Mouse (Mus musculus) cerebellum, adult 2 months (tissue): Measurements from ENCODE around the gene Zyx. TPM values are rescaled to one million over a fixed set of nuclear protein-coding genes. Genes with fewer than 3 reads are reported as not detected.

Source experiments
- DNase-seq, 2 experiments: peaks; one replicate each; pipeline ENCODE4 v3.0.0; 2021
- H3K27ac ChIP-seq: fragments of 200-500 bp; 2 replicates; pipeline ENCODE4 v1.5.1; 2012; ENCODE audit warnings: low read length, control low read depth, inconsistent platforms; ENCODE audit not compliant: insufficient read depth
- H3K27me3 ChIP-seq: fragments of 200-500 bp; 2 replicates; pipeline ENCODE4 v1.6.1; 2012; ENCODE audit warnings: inconsistent platforms, mild to moderate bottlenecking, low read length, moderate library complexity; ENCODE audit not compliant: control insufficient read depth, insufficient read depth
- H3K4me1 ChIP-seq: fragments of 200-500 bp; 2 replicates; pipeline ENCODE4 v1.6.1; 2011; ENCODE audit warnings: low read length; ENCODE audit not compliant: control insufficient read depth, insufficient read depth
- H3K4me3 ChIP-seq: fragments of 200-500 bp; replicated peaks from 2 replicates; pipeline ENCODE3; 2011; ENCODE audit warnings: mild to moderate bottlenecking, low read depth, low read length, control low read depth; ENCODE audit not compliant: insufficient read depth
- CTCF ChIP-seq: fragments of 200-500 bp; IDR thresholded peaks from 2 replicates; pipeline ENCODE4 v1.5.1; 2011; ENCODE audit warnings: low read depth, mild to moderate bottlenecking, control low read depth, low read length, moderate library complexity, borderline replicate concordance; ENCODE audit not compliant: insufficient read depth
- POLR2A ChIP-seq: fragments of 200-500 bp; IDR thresholded peaks from 2 replicates; pipeline ENCODE4 v1.6.1; 2011; ENCODE audit warnings: low read length, control low read depth, borderline replicate concordance; ENCODE audit not compliant: insufficient read depth
- WGBS: fragments of 180-500 bp; shearing (Covaris S2); methylation state at CpG from one replicate; pipeline ENCODE4 v1.1.7; 2018; 5-methylcytosine and 5-hydroxymethylcytosine counted together
- polyA plus RNA-seq: library from polyadenylated mRNA; depleted of rRNA; stranded (reverse); fragments of >200 nt; gene quantifications from 2 replicates; pipeline ENCODE4 v1.2.3, GENCODE M21; 2012

Gene Zyx
- polyA plus RNA-seq, 1 experiment = 123 TPM

DNA sequence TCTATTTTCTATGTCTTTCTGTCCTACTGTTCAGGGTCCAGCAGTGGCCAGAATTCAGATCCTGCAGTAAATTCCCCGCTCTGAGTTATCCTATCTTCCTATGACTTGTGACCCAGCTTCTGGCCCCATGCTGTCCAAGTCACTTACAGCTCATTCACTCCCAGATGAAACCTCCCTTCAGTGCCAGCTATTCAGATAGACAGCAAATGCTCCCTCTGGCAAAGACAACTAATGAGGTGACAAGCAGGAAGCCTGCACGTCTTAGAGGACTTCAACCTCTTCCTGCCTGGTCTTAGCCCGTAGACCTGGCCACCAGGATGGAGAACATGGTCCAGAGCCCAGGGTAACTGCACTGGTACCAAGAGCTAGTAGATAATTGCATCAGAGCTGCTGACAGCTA is 13.5 kb downstream of the Zyx start:
- peak; percentile 38 to 53 for DNase-seq
- Histone ChIP-seq H3K4me1 (peaks cover 12% of the 10 kb centered on the region), H3K4me3 (no peak overlapping the region), H3K27me3 (no peaks in the 10 kb centered on the region), H3K27ac (no peak overlapping the region)
- WGBS = 8% methylated on average over 3 of the region's 3 CpGs
- TF ChIP-seq CTCF = no peak
- TF ChIP-seq POLR2A = no peak

DNA sequence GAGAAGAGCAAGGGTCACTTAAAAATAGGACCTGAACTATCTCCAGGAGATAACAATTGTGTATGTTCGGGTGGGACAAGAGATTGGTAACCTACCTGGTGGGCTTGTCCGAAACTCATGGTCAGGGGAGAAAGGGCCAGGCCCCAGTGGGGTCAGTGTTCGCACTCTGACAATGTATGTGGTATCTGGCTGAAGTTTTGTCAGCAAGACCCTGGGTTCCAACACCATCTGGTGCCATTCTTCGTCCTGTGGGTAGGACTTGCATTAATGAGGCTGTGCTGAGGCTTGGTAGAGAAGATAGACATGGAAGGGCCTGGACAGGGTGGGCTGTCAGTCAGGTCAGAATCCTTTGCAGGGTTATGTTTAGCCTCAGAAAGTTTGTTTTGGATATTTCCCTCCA is 14.6 kb downstream of the Zyx start:
- TF ChIP-seq POLR2A (no peak), CTCF (no peak)
- no peak overlapping the region for H3K27ac ChIP-seq
- no peak overlapping the region for H3K4me3 ChIP-seq
- no peak for DNase-seq
- no peaks in the 10 kb centered on the region for H3K27me3 ChIP-seq
- H3K4me1 ChIP-seq = peaks cover 9% of the 10 kb centered on the region; the same call in 1 of the 2 replicates
- 76% methylated on average over 4 of the region's 4 CpGs for WGBS

DNA sequence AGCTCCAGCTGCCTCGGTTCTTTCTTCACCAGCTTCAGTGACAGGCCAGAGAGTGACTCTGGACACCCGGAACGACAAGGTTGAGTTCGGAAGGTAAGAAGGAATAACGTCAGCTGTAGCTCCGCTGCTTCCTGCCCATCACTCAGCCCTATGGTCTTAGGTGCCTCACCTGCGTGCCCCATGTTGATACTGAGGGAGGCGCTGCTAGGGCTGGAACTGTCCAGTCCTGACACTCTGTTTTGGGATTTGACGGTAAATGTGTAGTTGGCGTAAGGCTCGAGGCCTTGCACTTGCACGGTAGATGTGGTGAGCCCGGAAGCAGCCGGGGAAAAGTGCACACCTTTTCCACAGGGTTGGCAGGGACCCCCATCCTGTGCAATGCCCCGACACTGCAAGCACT is 15.2 kb downstream of the Zyx start:
- no peak overlapping the region for H3K27ac ChIP-seq
- no peak overlapping the region for H3K4me3 ChIP-seq
- no peaks in the 10 kb centered on the region for H3K27me3 ChIP-seq
- no peak for DNase-seq
- H3K4me1 ChIP-seq = peaks cover 9% of the 10 kb centered on the region; the same call in 1 of the 2 replicates
- WGBS = 92% methylated on average over 15 of the region's 15 CpGs
- no peak for TF ChIP-seq CTCF
- TF ChIP-seq POLR2A = no peak

DNA sequence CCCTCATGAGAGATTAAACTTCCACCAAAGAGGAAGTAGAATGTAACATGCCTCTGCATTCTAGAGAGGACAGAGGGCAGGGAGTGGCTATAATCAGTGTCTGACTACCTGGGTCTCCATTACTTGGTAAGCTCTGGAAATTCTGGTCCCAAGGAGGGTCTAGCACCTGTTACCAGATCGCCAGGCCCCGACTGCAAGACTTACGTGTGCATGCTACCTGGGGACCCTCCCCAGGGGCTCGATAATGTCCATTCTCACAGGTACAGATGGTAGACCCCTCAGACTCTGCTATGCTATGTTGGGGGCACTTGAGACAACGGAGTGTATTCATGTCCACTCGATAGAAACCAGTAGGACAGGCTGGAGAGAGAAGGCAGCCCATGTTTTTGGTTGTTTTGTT is 15.8 kb downstream of the Zyx start:
- WGBS = 92% methylated on average over 6 of the region's 6 CpGs
- Histone ChIP-seq H3K27ac (no peak overlapping the region), H3K4me1 (peaks cover 9% of the 10 kb centered on the region; the same call in 1 of the 2 replicates), H3K4me3 (no peak overlapping the region), H3K27me3 (no peaks in the 10 kb centered on the region)
- TF ChIP-seq POLR2A = no peak
- TF ChIP-seq CTCF = no peak
- no peak for DNase-seq

DNA sequence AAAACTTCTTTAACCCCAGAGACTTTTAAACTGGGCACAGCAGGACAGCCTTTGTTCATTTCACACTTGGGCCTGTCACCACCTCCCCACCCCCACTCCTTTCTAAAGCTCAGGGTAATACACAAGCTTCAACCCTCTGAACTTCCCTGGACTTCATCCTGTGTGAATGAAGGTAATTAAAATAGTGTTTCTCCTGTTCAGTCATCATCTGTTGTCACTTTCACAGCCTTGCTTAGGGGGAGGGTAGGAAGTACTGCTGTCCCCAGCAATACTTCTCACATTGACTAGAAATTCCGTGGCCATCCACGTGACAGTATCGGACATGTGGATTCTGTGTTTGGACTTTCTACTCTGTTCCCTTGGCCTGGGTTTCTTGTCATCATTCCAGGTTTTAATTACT is 20.4 kb downstream of the Zyx start:
- Histone ChIP-seq H3K27me3 (no peaks in the 10 kb centered on the region), H3K4me1 (peaks cover 4% of the 10 kb centered on the region), H3K27ac (no peak overlapping the region), H3K4me3 (no peak overlapping the region)
- 18% methylated on average over 3 of the region's 3 CpGs for WGBS
- TF ChIP-seq POLR2A (no peak), CTCF (no peak)
- DNase-seq = no peak

DNA sequence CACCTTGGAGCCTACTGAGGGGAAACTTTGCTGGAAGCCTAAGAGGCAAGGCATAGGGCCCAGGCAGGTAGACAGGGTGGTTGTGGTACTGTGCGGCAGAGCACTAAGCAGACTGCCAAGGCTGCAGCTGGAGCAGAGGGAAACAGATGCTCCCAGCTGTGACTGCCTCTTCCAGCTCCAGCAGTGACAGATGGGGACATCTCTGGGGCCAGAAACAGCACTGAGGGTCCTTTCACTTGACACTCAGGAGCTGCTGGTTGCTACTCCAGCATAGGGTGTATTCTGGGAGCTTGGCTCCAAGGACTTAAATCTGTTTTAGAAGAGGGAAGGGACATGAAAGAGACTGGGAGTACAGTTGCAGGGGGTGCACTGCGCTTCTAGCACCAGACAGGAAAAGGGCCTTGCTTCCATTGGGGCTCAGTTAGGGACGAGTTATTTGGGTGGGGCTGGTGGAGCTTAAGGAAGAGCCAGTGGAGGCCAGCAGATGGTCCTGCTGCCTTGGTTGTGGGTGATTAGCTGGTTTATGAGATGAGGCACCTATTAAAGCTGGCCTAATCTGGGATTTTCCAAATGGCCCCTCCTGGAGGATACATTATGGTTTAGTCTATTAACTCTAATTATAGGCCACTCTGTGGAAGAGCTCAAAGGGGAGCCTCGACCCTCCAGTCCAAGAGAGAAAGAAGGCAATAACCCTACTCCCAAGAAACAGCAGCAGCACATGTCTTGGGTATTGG is 21.4 kb downstream of the Zyx start:
- Histone ChIP-seq H3K27me3 (no peaks in the 10 kb centered on the region), H3K4me1 (peaks cover 4% of the 10 kb centered on the region), H3K4me3 (no peak overlapping the region), H3K27ac (no peak overlapping the region)
- no peak for DNase-seq
- TF ChIP-seq CTCF = no peak
- no peak for TF ChIP-seq POLR2A
- WGBS = 65% methylated on average over 4 of the region's 4 CpGs

DNA sequence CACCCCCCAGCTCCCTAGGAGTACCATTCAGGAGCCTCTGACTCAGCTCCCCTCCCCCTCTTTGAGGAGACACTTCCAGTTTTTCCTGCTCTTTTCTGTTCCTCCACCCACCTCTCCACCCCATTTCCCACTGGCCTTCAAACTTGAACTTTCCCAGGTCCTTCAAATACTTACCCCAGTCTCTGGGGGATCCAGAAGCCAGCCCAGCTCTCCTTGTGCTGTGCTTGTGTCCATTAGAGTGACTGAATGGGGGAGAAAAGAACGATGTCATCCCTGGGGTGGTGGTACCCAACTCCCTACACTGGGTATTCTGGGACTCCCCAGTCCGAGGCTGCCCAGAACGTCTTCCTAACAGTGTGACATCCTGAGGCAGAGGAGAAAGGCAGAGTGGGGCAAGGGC is 22.6 kb downstream of the Zyx start:
- no peak for DNase-seq
- peaks cover 4% of the 10 kb centered on the region for H3K4me1 ChIP-seq
- H3K27me3 ChIP-seq = no peaks in the 10 kb centered on the region
- H3K4me3 ChIP-seq = no peak overlapping the region
- H3K27ac ChIP-seq = no peak overlapping the region
- WGBS = 37% methylated on average over 3 of the region's 3 CpGs
- TF ChIP-seq CTCF (no peak), POLR2A (no peak)

DNA sequence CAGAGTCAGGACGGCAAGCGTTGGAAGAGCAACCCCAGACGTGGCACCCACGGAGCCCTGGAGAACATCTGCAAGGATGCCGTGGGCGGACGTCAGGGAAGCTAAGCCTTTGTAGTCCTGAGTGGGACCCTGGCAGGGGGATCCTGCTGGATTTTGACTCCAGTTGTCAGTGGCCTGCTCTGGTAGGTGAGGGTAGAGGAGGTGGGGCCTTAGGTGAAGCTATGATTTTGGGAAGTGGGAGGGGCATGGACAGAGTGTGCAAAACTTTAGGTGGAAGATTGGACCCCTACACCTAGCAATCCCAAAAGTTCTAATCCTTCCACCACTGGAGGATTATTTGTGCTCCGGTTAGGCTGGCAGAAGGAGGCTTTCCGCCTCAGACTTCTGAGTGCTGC is 23.0 kb downstream of the Zyx start:
- Histone ChIP-seq H3K4me1 (peaks cover 4% of the 10 kb centered on the region), H3K27me3 (no peaks in the 10 kb centered on the region), H3K27ac (no peak overlapping the region), H3K4me3 (no peak overlapping the region)
- no peak for DNase-seq
- 56% methylated on average over 9 of the region's 9 CpGs for WGBS
- TF ChIP-seq POLR2A (no peak), CTCF (no peak)
